Mouse (Mus musculus) liver, adult 2 months (tissue): ENCODE measurements at regions not wholly inside any gene's neighbourhood (a gene's known extent, or its start where the extent isn't known, plus 50 kb on each side); places are given as distances from the start of the nearest gene placed in this dataset.
A peak's percentile ranks its signal among the peaks of the same experiment; 100 is the strongest.

Experiments used
- DNase-seq: peaks from one replicate; pipeline ENCODE4 v3.0.0-alpha.2; 2011; ENCODE audit warnings: low read depth, low spot score; ENCODE audit errors: extremely low read depth
- H3K27ac ChIP-seq: fragments of 200-500 bp; replicated peaks from 2 replicates; pipeline ENCODE4 v1.5.1; 2012; ENCODE audit warnings: low read depth, mild to moderate bottlenecking, control low read depth, inconsistent platforms, low read length; ENCODE audit not compliant: insufficient read depth
- H3K27me3 ChIP-seq: fragments of 200-500 bp; 2 replicates; pipeline ENCODE4 v1.6.1; 2012; ENCODE audit warnings: mild to moderate bottlenecking, moderate library complexity, low read length, inconsistent platforms; ENCODE audit not compliant: control insufficient read depth, insufficient read depth
- H3K36me3 ChIP-seq: fragments of 200-500 bp; 2 replicates; pipeline ENCODE4 v1.6.1; 2012; ENCODE audit warnings: low read length, inconsistent platforms; ENCODE audit not compliant: control insufficient read depth, insufficient read depth
- H3K4me1 ChIP-seq: fragments of 200-500 bp; 2 replicates; pipeline ENCODE4 v1.6.1; 2011; ENCODE audit warnings: low read length; ENCODE audit not compliant: control insufficient read depth, insufficient read depth
- H3K4me3 ChIP-seq: fragments of 200-500 bp; 2 replicates; pipeline ENCODE4 v1.5.1; 2011; ENCODE audit warnings: low read depth, mild to moderate bottlenecking, control low read depth, low read length, moderate library complexity; ENCODE audit not compliant: insufficient read depth
- H3K79me2 ChIP-seq: fragments of 200-500 bp; 2 replicates; pipeline ENCODE4 v1.6.1; 2012; ENCODE audit warnings: inconsistent platforms, mild to moderate bottlenecking, low read length, moderate library complexity; ENCODE audit not compliant: control insufficient read depth, insufficient read depth
- H3K9ac ChIP-seq: fragments of 200-500 bp; 2 replicates; pipeline ENCODE4 v1.6.1; 2012; ENCODE audit warnings: low read depth, mild to moderate bottlenecking, control low read depth, inconsistent platforms, low read length
- CTCF ChIP-seq: fragments of 200-500 bp; IDR thresholded peaks from 2 replicates; pipeline ENCODE4 v1.5.1; 2011; ENCODE audit warnings: low read depth, low read length, control low read depth
- POLR2A ChIP-seq: fragments of 200-500 bp; IDR thresholded peaks from 2 replicates; pipeline ENCODE4 v1.6.1; 2011; ENCODE audit warnings: low read length, control low read depth; ENCODE audit not compliant: insufficient read depth; ENCODE audit errors: extremely low read depth
- WGBS: fragments of 180-500 bp; shearing (Covaris S2); methylation state at CpG from one replicate; pipeline ENCODE4 v1.1.7; 2018; 5-methylcytosine and 5-hydroxymethylcytosine counted together

GRCm38 (mm10) chr12:54311896-54312521 is 108.3 kb upstream of the Egln3 start:
- Histone ChIP-seq H3K27me3 (no peaks in the 10 kb centered on the region), H3K79me2 (no peaks in the 10 kb centered on the region), H3K27ac (peak overlapping the region; percentile 88), H3K9ac (no peak overlapping the region; the same call in 1 of the 2 replicates), H3K36me3 (no peaks in the 10 kb centered on the region), H3K4me1 (peaks cover 17% of the 10 kb centered on the region), H3K4me3 (no peak overlapping the region)
- 48% methylated on average over 4 of the region's 4 CpGs for WGBS
- TF ChIP-seq POLR2A: no peak
- TF ChIP-seq CTCF: no peak
- peak; percentile 91 for DNase-seq

- 95% methylated on average over 4 of the region's 4 CpGs for whole genome bisulfite sequencing
- H3K4me1 ChIP-seq: peaks cover 17% of the 10 kb centered on the region
- H3K9ac ChIP-seq: no peak overlapping the region
- no peaks in the 10 kb centered on the region for H3K79me2 ChIP-seq
- no peaks in the 10 kb centered on the region for H3K27me3 ChIP-seq
- no peak for DNase-seq
- TF ChIP-seq POLR2A (no peak), CTCF (no peak)
- H3K36me3 ChIP-seq: no peaks in the 10 kb centered on the region
- no peak overlapping the region for H3K4me3 ChIP-seq
- H3K27ac ChIP-seq: no peak overlapping the region
These were observed 106.2 kb upstream of the Egln3 start for GRCm38 (mm10) chr12:54309874-54310273.

- WGBS: 88% methylated on average over 6 of the region's 6 CpGs
- Histone ChIP-seq H3K27me3 (no peaks in the 10 kb centered on the region), H3K36me3 (no peaks in the 10 kb centered on the region), H3K79me2 (no peaks in the 10 kb centered on the region), H3K27ac (no peak overlapping the region), H3K4me3 (no peak overlapping the region), H3K4me1 (peaks cover 17% of the 10 kb centered on the region), H3K9ac (no peak overlapping the region)
- TF ChIP-seq CTCF: no peak
- TF ChIP-seq POLR2A: no peak
- DNase-seq: peak; percentile 32
These were observed 105.6 kb upstream of the Egln3 start for GRCm38 (mm10) chr12:54309219-54309618.

GRCm38 (mm10) chr12:54305135-54305630 is 101.5 kb upstream of the Egln3 start:
- no peak for DNase-seq
- H3K27ac ChIP-seq: no peak overlapping the region
- H3K4me1 ChIP-seq: no peaks in the 10 kb centered on the region
- no peak for TF ChIP-seq POLR2A
- TF ChIP-seq CTCF: no peak
- H3K79me2 ChIP-seq: no peaks in the 10 kb centered on the region
- no peaks in the 10 kb centered on the region for H3K27me3 ChIP-seq
- WGBS: 87% methylated on average over 9 of the region's 9 CpGs
- no peak overlapping the region for H3K9ac ChIP-seq
- H3K36me3 ChIP-seq: no peaks in the 10 kb centered on the region
- H3K4me3 ChIP-seq: no peak overlapping the region

GRCm38 (mm10) chr12:54303746-54304145 is 100.1 kb upstream of the Egln3 start:
- H3K79me2 ChIP-seq: no peaks in the 10 kb centered on the region
- H3K36me3 ChIP-seq: no peaks in the 10 kb centered on the region
- H3K9ac ChIP-seq: no peak overlapping the region
- H3K27me3 ChIP-seq: no peaks in the 10 kb centered on the region
- WGBS: 86% methylated on average over 8 of the region's 8 CpGs
- DNase-seq: no peak
- no peak overlapping the region for H3K4me3 ChIP-seq
- no peak overlapping the region for H3K27ac ChIP-seq
- H3K4me1 ChIP-seq: no peaks in the 10 kb centered on the region
- TF ChIP-seq POLR2A (no peak), CTCF (no peak)

GRCm38 (mm10) chr12:54299506-54299905 is 95.8 kb upstream of the Egln3 start:
- no peaks in the 10 kb centered on the region for H3K4me1 ChIP-seq

More at GRCm38 (mm10) chr12:54299506-54299905, 95.8 kb upstream of the Egln3 start:
- Histone ChIP-seq H3K36me3 (no peaks in the 10 kb centered on the region), H3K4me3 (no peak overlapping the region), H3K27me3 (no peaks in the 10 kb centered on the region), H3K79me2 (no peaks in the 10 kb centered on the region), H3K9ac (no peak overlapping the region), H3K27ac (no peak overlapping the region)
- TF ChIP-seq POLR2A: no peak
- TF ChIP-seq CTCF: no peak
- no peak for DNase-seq
- WGBS: 73% methylated on average over 5 of the region's 5 CpGs
